Mouse (Mus musculus): Measurements from ENCODE around the gene 4921539E11Rik.

DNA sequence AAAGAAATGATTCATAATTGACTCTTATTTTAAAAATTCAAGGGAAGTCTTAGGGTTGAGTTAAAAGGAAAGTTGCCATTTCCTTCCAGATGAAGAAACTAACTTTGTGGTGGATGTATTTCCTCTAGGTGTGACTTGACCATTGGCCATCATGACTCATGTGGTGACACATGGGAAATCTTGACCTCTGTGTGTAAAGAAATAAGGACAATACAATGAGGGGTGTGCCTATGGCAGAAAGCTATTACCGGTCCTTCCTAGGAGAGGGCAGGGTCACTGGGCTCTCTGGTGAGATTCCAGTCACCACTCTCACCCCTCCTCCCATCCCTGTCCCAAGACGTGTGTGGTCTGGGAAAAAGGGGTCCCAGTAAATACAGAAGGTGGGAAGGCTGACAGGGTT is 25.5 kb downstream of the 4921539E11Rik start:
- TF ChIP-seq GATA1 (IDR thresholded peaks at IDR 0.05; ENCODE audit: borderline replicate concordance, low read length) (no peak), FLI1 (IDR thresholded peaks at IDR 0.05; ENCODE audit: low read length) (no peak)
